ENCODE assay signal across 9 mouse cellular contexts in the genomic region with DNA sequence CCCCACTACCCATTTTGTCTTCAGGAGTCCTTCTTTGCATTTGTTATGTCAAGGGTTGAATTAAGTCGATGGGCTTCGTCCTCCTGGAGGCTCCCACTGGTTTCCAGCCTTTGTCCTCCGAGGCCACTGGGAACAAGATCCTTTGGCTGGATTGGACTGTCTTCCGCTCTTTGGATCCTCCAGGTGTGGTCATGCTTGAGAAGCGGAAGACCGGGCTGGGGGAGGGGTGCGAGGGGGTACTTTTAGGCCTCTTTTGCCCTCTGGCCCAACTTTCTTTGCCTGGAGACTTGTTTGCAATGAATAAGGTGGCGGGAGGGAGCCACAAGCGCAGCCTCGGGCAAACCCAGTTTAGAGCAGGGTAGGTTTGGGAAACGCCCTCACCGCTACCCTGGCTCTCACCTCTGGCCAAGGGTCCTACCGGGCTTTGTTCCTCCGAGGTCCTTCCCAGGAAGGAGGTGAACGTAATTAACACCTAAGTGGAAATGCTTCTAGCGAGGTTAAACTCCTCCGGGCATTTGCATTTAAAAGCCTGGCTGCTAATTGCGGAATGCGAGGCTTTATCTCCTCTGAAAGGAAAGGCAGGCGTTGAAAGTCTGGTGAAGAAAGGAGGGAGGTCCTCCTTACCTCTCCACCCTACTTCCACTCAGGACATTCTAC.
DNase-seq lines count a peak whose midpoint lies in the region; ATAC-seq lines count a peak whose summit lies in the region.
"Had no signal": no experiment of that assay in that cellular context is flagged by ENCODE, and none has a peak within 500 bp of the region (broad histone marks: within the 10 kb centered on the region; RNA-seq: fewer than 3 reads in every experiment).

No protein-coding gene starts in this region.

- peaks cover 67% of the 10 kb centered on the region for H3K27me3 ChIP-seq in liver, embryonic 12.5 days (replicated peaks)
- peaks cover 36% of the 10 kb centered on the region for H3K27me3 ChIP-seq in liver, embryonic 11.5 days (replicated peaks; ENCODE audit: control insufficient read depth, insufficient read depth, low read length)
- H3K27me3 ChIP-seq in hindbrain, embryonic 11.5 days (ENCODE audit: control insufficient read depth, insufficient read depth, low read length): peaks cover 25% of the 10 kb centered on the region
- peaks cover 18% of the 10 kb centered on the region; the same call in 1 of the 2 replicates for H3K27me3 ChIP-seq in neural tube, embryonic 14.5 days (ENCODE audit: control insufficient read depth, insufficient read depth, low read length)

- DNase-seq in liver, embryonic 11.5 days (ENCODE audit: low spot score): no peak
- DNase-seq in hindbrain, embryonic 11.5 days (ENCODE audit: low spot score): peak; percentile 24
- peak; percentile 30 for DNase-seq in kidney, postnatal 14 days
- no peak for DNase-seq in adrenal gland, postnatal 25 days
- no peak for DNase-seq in ovary, postnatal 36 days (ENCODE audit: low spot score)
- DNase-seq in layer of hippocampus, adult 18-20 months (ENCODE audit: low spot score in 2 of 2): no peak

- no peaks in the 10 kb centered on the region for H3K9me3 ChIP-seq in liver, embryonic 12.5 days (replicated peaks)
- H3K9me3 ChIP-seq in liver, embryonic 11.5 days (ENCODE audit: control insufficient read depth, low read length): no peaks in the 10 kb centered on the region
- no peaks in the 10 kb centered on the region for H3K9me3 ChIP-seq in hindbrain, embryonic 11.5 days (ENCODE audit: control insufficient read depth, low read length)
- H3K9me3 ChIP-seq in neural tube, embryonic 14.5 days (ENCODE audit: control insufficient read depth, low read length): no peaks in the 10 kb centered on the region
- H3K9me3 ChIP-seq: limb, embryonic 15.5 days had no signal

- no peak overlapping the region for H3K27ac ChIP-seq in liver, embryonic 12.5 days
- H3K27ac ChIP-seq in liver, embryonic 11.5 days (ENCODE audit: low read depth, low read length): no peak overlapping the region
- H3K27ac ChIP-seq in hindbrain, embryonic 11.5 days (ENCODE audit: low read depth, low read length): no peak overlapping the region
- H3K27ac ChIP-seq in neural tube, embryonic 14.5 days (ENCODE audit: low read depth, low read length): no peak overlapping the region
- H3K27ac ChIP-seq: limb, embryonic 15.5 days had no signal

- ATAC-seq in liver, embryonic 12.5 days: no peak
- no peak for ATAC-seq in liver, embryonic 11.5 days (replicated peaks; ENCODE audit: low FRiP score)
- ATAC-seq in hindbrain, embryonic 11.5 days (ENCODE audit: low FRiP score): no peak
- ATAC-seq in neural tube, embryonic 14.5 days (ENCODE audit: low read depth): no peak

- 13% methylated on average over 20 of the region's 20 CpGs for WGBS in liver, embryonic 12.5 days (ENCODE audit: insufficient replicate concordance)
- WGBS in liver, embryonic 11.5 days: 16% methylated on average over 20 of the region's 20 CpGs
- 6% methylated on average over 20 of the region's 20 CpGs for WGBS in hindbrain, embryonic 11.5 days
- WGBS in neural tube, embryonic 14.5 days: 3% methylated on average over 20 of the region's 20 CpGs

- no peaks in the 10 kb centered on the region for H3K36me3 ChIP-seq in liver, embryonic 12.5 days
- H3K36me3 ChIP-seq in liver, embryonic 11.5 days (ENCODE audit: control insufficient read depth, insufficient read depth, low read length): no peaks in the 10 kb centered on the region
- H3K36me3 ChIP-seq in hindbrain, embryonic 11.5 days (ENCODE audit: control insufficient read depth, insufficient read depth, low read length): no peaks in the 10 kb centered on the region
- H3K36me3 ChIP-seq in neural tube, embryonic 14.5 days (ENCODE audit: control insufficient read depth, insufficient read depth, low read length): no peaks in the 10 kb centered on the region
- H3K36me3 ChIP-seq: limb, embryonic 15.5 days had no signal

- no peak overlapping the region for H3K9ac ChIP-seq in liver, embryonic 12.5 days
- H3K9ac ChIP-seq in liver, embryonic 11.5 days (ENCODE audit: low read depth, low read length): no peak overlapping the region
- H3K9ac ChIP-seq in hindbrain, embryonic 11.5 days (ENCODE audit: low read depth, low read length): no peak overlapping the region
- no peak overlapping the region for H3K9ac ChIP-seq in neural tube, embryonic 14.5 days (replicated peaks; ENCODE audit: low read depth, low read length)
- H3K9ac ChIP-seq: limb, embryonic 15.5 days had no signal

- peak overlapping the region; percentile 24; the same call in 1 of the 2 replicates for H3K4me2 ChIP-seq in liver, embryonic 12.5 days
- H3K4me2 ChIP-seq in liver, embryonic 11.5 days: no peak overlapping the region
- no peak overlapping the region for H3K4me2 ChIP-seq in hindbrain, embryonic 11.5 days (replicated peaks; ENCODE audit: low read depth, low read length)
- H3K4me2 ChIP-seq in neural tube, embryonic 14.5 days (ENCODE audit: low read depth, low read length): peak overlapping the region; percentile 21; the same call in 1 of the 2 replicates
- H3K4me2 ChIP-seq: limb, embryonic 15.5 days had no signal

- no peak overlapping the region for H3K4me3 ChIP-seq in liver, embryonic 12.5 days
- H3K4me3 ChIP-seq in liver, embryonic 11.5 days (ENCODE audit: low read depth, low read length): no peak overlapping the region
- H3K4me3 ChIP-seq in hindbrain, embryonic 11.5 days (ENCODE audit: low read depth, low read length): no peak overlapping the region
- H3K4me3 ChIP-seq in neural tube, embryonic 14.5 days (ENCODE audit: low read depth, low read length): no peak overlapping the region
- H3K4me3 ChIP-seq: limb, embryonic 15.5 days had no signal

- peaks cover 13% of the 10 kb centered on the region for H3K4me1 ChIP-seq in liver, embryonic 12.5 days
- H3K4me1 ChIP-seq in liver, embryonic 11.5 days (replicated peaks; ENCODE audit: control insufficient read depth, insufficient read depth, low read length): no peaks in the 10 kb centered on the region; the same call in 1 of the 2 replicates
- H3K4me1 ChIP-seq in hindbrain, embryonic 11.5 days (replicated peaks; ENCODE audit: control insufficient read depth, insufficient read depth, low read length): no peaks in the 10 kb centered on the region
- H3K4me1 ChIP-seq in neural tube, embryonic 14.5 days (ENCODE audit: control insufficient read depth, insufficient read depth, low read length): peaks cover 4% of the 10 kb centered on the region; the same call in 1 of the 2 replicates

Comparison
In these comparisons a context has a peak if more than half of its experiments do, and no peak if none do; other contexts are left out.
1. H3K4me2 ChIP-seq: peak in liver, embryonic 12.5 days (single experiment) and neural tube, embryonic 14.5 days (single experiment); none in liver, embryonic 11.5 days (single experiment) and hindbrain, embryonic 11.5 days (single experiment).
2. DNase-seq: peak in hindbrain, embryonic 11.5 days (single experiment) and kidney, postnatal 14 days (single experiment); none in liver, embryonic 11.5 days (single experiment), adrenal gland, postnatal 25 days (single experiment), ovary, postnatal 36 days (single experiment) and layer of hippocampus, adult 18-20 months (0 of 2).